Mouse (Mus musculus) forebrain, postnatal 0 days (tissue): Measurements from ENCODE around the gene Fst. TPM values are rescaled to one million over a fixed set of nuclear protein-coding genes. Genes with fewer than 3 reads are reported as not detected.

Experiments used
- ATAC-seq: fragments of 200-750 bp; cut with Nextera tagmentation; 2 replicates; pipeline ENCODE4 v1.8.0; 2017; ENCODE audit warnings: mild to moderate bottlenecking, moderate library complexity
- DNase-seq: peaks from one replicate; pipeline ENCODE4 v3.0.0-alpha.2; 2015
- H3K27ac ChIP-seq: fragments of 300-500 bp; sonication (generic); 2 replicates; pipeline ENCODE4 v1.5.1; 2014; ENCODE audit warnings: low read depth, mild to moderate bottlenecking, antibody characterized with exemption, low read length, moderate library complexity, mixed read lengths
- H3K27me3 ChIP-seq: fragments of 300-500 bp; sonication (generic); 2 replicates; pipeline ENCODE4 v1.6.1; 2014; ENCODE audit warnings: mild to moderate bottlenecking, low read length, mixed read lengths; ENCODE audit not compliant: insufficient read depth
- H3K36me3 ChIP-seq: fragments of 300-500 bp; sonication (generic); 2 replicates; pipeline ENCODE4 v1.6.1; 2014; ENCODE audit warnings: mild to moderate bottlenecking, moderate library complexity; ENCODE audit not compliant: insufficient read depth
- H3K4me1 ChIP-seq: fragments of 300-500 bp; sonication (generic); 2 replicates; pipeline ENCODE4 v1.6.1; 2014; ENCODE audit warnings: antibody characterized with exemption; ENCODE audit not compliant: insufficient read depth
- H3K4me2 ChIP-seq: fragments of 300-500 bp; sonication (generic); 2 replicates; pipeline ENCODE4 v1.6.1; 2014; ENCODE audit warnings: low read depth, mild to moderate bottlenecking, moderate library complexity
- H3K4me3 ChIP-seq: fragments of 300-500 bp; sonication (generic); 2 replicates; pipeline ENCODE4 v1.5.1; 2014; ENCODE audit warnings: low read depth, low read length, mixed read lengths
- H3K9ac ChIP-seq: fragments of 300-500 bp; sonication (generic); 2 replicates; pipeline ENCODE4 v1.6.1; 2014; ENCODE audit warnings: mild to moderate bottlenecking
- H3K9me3 ChIP-seq: fragments of 300-500 bp; sonication (generic); 2 replicates; pipeline ENCODE4 v1.6.1; 2016; ENCODE audit warnings: low read length
- CTCF ChIP-seq: sonication (generic); IDR thresholded peaks from 2 replicates; pipeline ENCODE4 v1.5.1; 2016; ENCODE audit warnings: antibody characterized with exemption, control low read depth, low read depth
- WGBS: fragments of 180-500 bp; shearing (Covaris S2); extraction: QIAGEN DNeasy Blood & Tissue Kit; methylation state at CpG from one replicate; pipeline ENCODE4 v1.1.7; 2014; 5-methylcytosine and 5-hydroxymethylcytosine counted together
- polyA plus RNA-seq: library from polyadenylated mRNA; unstranded; fragments of >200 nt; fragmentation: Nextera tagmentation; extraction: Ambion mirVana; gene quantifications from 2 replicates; pipeline ENCODE4 v1.2.1, GENCODE M21; 2015
- total RNA-seq: library from RNA; depleted of rRNA; stranded (reverse); fragments of >200 nt; gene quantifications from 2 replicates; pipeline ENCODE4 v1.2.3, GENCODE M21; 2014; rRNA removed

Fst gene
- total RNA-seq (7.7 and 12.1 TPM in 2 replicates), polyA plus RNA-seq (12.2 and 12.4 TPM in 2 replicates)

DNA sequence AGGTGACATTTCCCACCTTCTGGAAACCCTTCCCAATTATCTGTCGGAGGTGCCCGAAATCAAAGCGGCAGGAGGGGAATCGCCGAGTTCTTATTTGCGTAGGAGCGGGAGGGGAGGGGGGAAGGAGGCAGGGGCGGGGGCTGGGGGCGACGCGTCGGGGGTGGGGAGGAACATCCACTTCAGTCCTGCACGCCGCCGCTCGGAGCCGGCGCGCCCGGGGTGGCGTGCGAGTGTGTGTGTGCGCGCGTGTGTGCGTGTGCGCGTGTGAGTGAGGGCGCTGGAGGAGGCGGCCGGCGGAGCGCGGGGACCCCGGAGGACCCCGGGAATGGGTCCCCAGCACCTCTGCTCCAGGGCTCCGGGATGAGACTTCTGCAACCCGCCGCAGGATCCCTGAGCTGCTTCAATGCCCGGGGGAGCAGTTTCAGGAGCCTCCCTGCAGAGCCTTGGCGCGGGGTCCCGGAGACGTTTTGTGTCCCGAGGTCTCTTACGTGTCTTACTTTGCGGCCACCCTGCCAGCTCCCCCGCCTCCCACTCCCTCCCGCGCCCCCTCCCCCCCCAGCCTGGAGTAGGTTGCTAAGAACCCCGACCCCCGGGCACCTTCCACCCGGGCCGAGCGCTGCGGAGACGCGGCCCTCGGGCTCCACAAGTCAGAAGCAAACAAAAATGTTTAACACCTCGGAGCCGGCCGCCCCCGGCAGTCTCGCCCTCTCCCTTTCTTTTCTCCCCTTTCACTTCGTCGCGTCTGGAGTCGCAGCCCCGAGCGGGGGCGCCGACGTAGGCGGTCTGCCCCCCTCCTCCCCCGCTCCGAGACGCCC, at the start of gene Fst:
Gene Fst (minus strand): TSS at position 66 of the 815 bp plus-strand sequence.
- no peak within 1 kb of the TSS for H3K27ac ChIP-seq
- under 1% methylated on average over 54 of the region's 77 CpGs for WGBS

DNA sequence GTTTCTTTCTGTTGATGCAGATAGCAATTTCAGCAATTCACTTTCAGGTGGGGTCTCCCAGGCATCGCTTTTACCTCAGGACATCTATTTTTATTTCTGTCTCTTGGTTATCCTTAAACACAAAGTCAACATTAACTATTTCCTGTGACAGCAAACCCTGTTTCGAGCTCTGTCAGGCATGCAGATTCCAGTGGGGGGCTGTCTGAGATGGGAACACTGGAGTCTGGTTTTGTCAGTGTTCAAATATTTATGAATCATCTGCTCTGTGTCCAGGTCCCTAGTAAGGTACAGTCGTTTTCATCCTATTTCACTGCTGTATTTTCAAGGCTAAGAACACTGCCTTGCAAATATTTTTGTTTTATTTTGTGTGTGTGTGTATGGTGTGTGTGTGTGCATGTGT, 35.1 kb upstream of the Fst start:
- DNase-seq = no peak
- H3K27ac ChIP-seq = no peak overlapping the region
- no peaks in the 10 kb centered on the region for H3K36me3 ChIP-seq
- ATAC-seq = no peak
- H3K4me3 ChIP-seq = no peak overlapping the region
- no peak overlapping the region for H3K9ac ChIP-seq
- no peaks in the 10 kb centered on the region for H3K9me3 ChIP-seq
- H3K4me1 ChIP-seq = no peaks in the 10 kb centered on the region
- WGBS = 75% methylated on average over 3 of the region's 3 CpGs
- TF ChIP-seq CTCF = no peak
- H3K4me2 ChIP-seq = no peak overlapping the region
- H3K27me3 ChIP-seq = no peaks in the 10 kb centered on the region

More for the DNA sequence above, at the start of gene Fst:
- ATAC-seq (peak; percentile 77), DNase-seq (peak; percentile 54)
- peaks cover 40% of the 10 kb centered on the region for H3K27me3 ChIP-seq
- no peak for TF ChIP-seq CTCF
- H3K4me3 ChIP-seq = peak within 1 kb of the TSS; percentile 59
- peak within 1 kb of the TSS; percentile 39 for H3K9ac ChIP-seq
- no peaks in the 10 kb centered on the region for H3K36me3 ChIP-seq
- H3K4me1 ChIP-seq = no peaks in the 10 kb centered on the region
- H3K9me3 ChIP-seq = no peaks in the 10 kb centered on the region
- H3K4me2 ChIP-seq = peak within 1 kb of the TSS; percentile 98

DNA sequence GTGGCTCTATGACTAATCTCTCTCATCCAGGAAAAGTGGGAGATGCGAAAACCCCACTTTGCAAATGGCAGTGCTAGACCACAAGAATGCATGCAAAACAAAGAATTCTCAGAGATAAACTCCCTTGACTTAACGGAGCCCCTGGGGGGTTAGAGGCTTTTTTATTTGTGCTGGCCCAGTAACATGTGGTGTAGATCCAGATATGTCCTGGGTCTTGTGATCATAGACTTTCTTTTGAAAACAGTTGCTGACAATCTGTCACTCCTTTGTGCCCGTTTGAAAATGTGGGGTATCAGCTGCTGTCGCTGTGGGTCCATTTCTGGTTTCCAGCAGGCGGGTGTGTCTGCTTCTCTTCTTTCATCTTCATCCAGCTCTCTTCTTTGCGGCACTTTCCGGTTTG, 29.4 kb upstream of the Fst start:
- no peak overlapping the region for H3K27ac ChIP-seq
- no peak overlapping the region for H3K4me2 ChIP-seq
- TF ChIP-seq CTCF = no peak
- H3K4me3 ChIP-seq = no peak overlapping the region
- no peaks in the 10 kb centered on the region for H3K36me3 ChIP-seq
- no peaks in the 10 kb centered on the region for H3K4me1 ChIP-seq
- no peak for ATAC-seq
- H3K9ac ChIP-seq = no peak overlapping the region
- 63% methylated on average over 7 of the region's 7 CpGs for WGBS
- H3K27me3 ChIP-seq = no peaks in the 10 kb centered on the region
- no peaks in the 10 kb centered on the region for H3K9me3 ChIP-seq
- DNase-seq = peak; percentile 2

GRCm38 (mm10) chr13:114478329-114478728, 19.6 kb upstream of the Fst start:
- no peaks in the 10 kb centered on the region for H3K36me3 ChIP-seq
- 0 out of 2 replicates have a peak overlapping the region, but pooled peaks have one; percentile 24 for H3K27ac ChIP-seq
- ATAC-seq (peak; percentile 97), DNase-seq (peak; percentile 77)
- no peak overlapping the region for H3K4me3 ChIP-seq
- 0 out of 2 replicates have a peak, but pooled peaks have one; percentile 8 for TF ChIP-seq CTCF
- no peaks in the 10 kb centered on the region for H3K9me3 ChIP-seq
- H3K4me2 ChIP-seq = no peak overlapping the region
- no peaks in the 10 kb centered on the region for H3K27me3 ChIP-seq
- H3K4me1 ChIP-seq = no peaks in the 10 kb centered on the region
- no peak overlapping the region for H3K9ac ChIP-seq
- 53% methylated on average over 4 of the region's 4 CpGs for WGBS

DNA sequence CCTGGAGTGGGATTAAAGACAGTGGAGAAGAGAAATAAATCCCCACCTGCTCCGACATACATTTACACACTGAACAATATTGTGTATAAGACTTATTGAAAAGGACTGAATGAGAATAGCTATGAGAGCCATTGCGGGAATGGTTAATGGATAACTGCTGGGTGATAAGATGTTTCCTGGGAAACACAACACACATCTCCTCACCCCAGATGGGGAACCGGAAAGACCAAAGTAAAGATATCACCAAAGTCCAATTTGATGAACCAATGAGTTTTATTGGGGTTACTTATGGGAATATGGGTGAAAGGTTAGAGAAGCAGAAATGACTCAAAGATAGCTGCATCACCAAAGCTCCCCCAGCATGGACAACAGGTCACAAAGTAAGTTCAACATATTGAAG, 11.2 kb upstream of the Fst start:
- no peak for TF ChIP-seq CTCF
- H3K4me3 ChIP-seq = no peak overlapping the region
- WGBS = 84% methylated on average over 3 of the region's 3 CpGs

GRCm38 (mm10) chr13:114466269-114466919, 7.6 kb upstream of the Fst start:
- Histone ChIP-seq H3K9me3 (no peaks in the 10 kb centered on the region), H3K36me3 (no peaks in the 10 kb centered on the region), H3K9ac (no peak overlapping the region), H3K4me3 (no peak overlapping the region), H3K27me3 (no peaks in the 10 kb centered on the region), H3K4me2 (no peak overlapping the region), H3K4me1 (no peaks in the 10 kb centered on the region), H3K27ac (no peak overlapping the region)
- WGBS = 87% methylated on average over 6 of the region's 6 CpGs
- DNase-seq = no peak
- ATAC-seq = no peak
- no peak for TF ChIP-seq CTCF

More for the DNA sequence above, 11.2 kb upstream of the Fst start:
- Histone ChIP-seq H3K4me2 (no peak overlapping the region), H3K4me1 (no peaks in the 10 kb centered on the region), H3K36me3 (no peaks in the 10 kb centered on the region), H3K9ac (no peak overlapping the region), H3K27ac (no peak overlapping the region), H3K9me3 (no peaks in the 10 kb centered on the region), H3K27me3 (no peaks in the 10 kb centered on the region)
- ATAC-seq (no peak), DNase-seq (no peak)

- Histone ChIP-seq H3K4me1 (no peaks in the 10 kb centered on the region), H3K4me2 (no peak overlapping the region), H3K9ac (no peak overlapping the region), H3K36me3 (no peaks in the 10 kb centered on the region), H3K27ac (no peak overlapping the region), H3K9me3 (no peaks in the 10 kb centered on the region), H3K4me3 (no peak overlapping the region), H3K27me3 (peaks cover 5% of the 10 kb centered on the region)
- no peak for DNase-seq
- no peak for ATAC-seq
- TF ChIP-seq CTCF = no peak
- WGBS = 83% methylated on average over 1 of the region's 1 CpGs
Measured at GRCm38 (mm10) chr13:114465387-114465786, 6.6 kb upstream of the Fst start.
